In the genomic region with DNA sequence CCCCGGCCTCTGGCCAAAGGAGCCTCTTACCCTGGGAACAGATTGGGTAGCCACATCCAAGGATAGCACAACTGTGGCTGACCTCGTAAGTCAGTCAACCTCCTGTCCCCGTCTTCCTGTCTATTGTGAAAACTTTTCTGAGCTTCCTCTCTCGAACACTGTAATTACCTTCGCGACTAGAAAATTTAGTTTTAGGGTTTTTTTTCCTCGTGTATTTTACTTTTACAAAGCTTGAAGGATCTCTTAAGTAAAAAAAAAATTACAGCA, we compare ENCODE assay signal across 8 mouse cellular contexts. TPM values are rescaled to one million over a fixed set of nuclear protein-coding genes. Genes with fewer than 3 reads are reported as not detected.
DNase-seq lines count a peak whose midpoint lies in the region; ATAC-seq and TF ChIP-seq lines count a peak whose summit lies in the region.

No protein-coding gene starts in this region.

- no peak for DNase-seq in layer of hippocampus, adult 2 months (ENCODE audit: low spot score in 2 of 2)
- no peak for DNase-seq in layer of hippocampus, adult 9-10 months (ENCODE audit: low spot score)
- no peak for DNase-seq in embryonic facial prominence, embryonic 10.5 days (ENCODE audit: low spot score)
- peak; percentile 47 for DNase-seq in induced T-regulatory cell, adult 2 months (ENCODE audit: low read depth)
- DNase-seq in cerebellum, adult 9-11 months = no peak
- DNase-seq in cerebellum, adult 18-20 months = no peak

- no peaks in the 10 kb centered on the region for H3K9me3 ChIP-seq in embryonic facial prominence, embryonic 10.5 days
- H3K9me3 ChIP-seq in midbrain, embryonic 16.5 days (replicated peaks; ENCODE audit: control insufficient read depth, low read length, poor library complexity, severe bottlenecking) = no peaks in the 10 kb centered on the region

- peaks cover 40% of the 10 kb centered on the region for H3K36me3 ChIP-seq in embryonic facial prominence, embryonic 10.5 days (replicated peaks)
- H3K36me3 ChIP-seq in midbrain, embryonic 16.5 days (ENCODE audit: control insufficient read depth, insufficient read depth, low read length) = peaks cover 8% of the 10 kb centered on the region; the same call in 1 of the 2 replicates

- peak overlapping the region; percentile 97 for H3K4me2 ChIP-seq in midbrain, embryonic 16.5 days (ENCODE audit: low read length)

- peak overlapping the region; percentile 94 for H3K9ac ChIP-seq in midbrain, embryonic 16.5 days (ENCODE audit: low read depth, low read length)

- peak overlapping the region; percentile 92 for H3K4me3 ChIP-seq in layer of hippocampus, adult 2 months
- peak overlapping the region; percentile 69 for H3K4me3 ChIP-seq in embryonic facial prominence, embryonic 10.5 days
- H3K4me3 ChIP-seq in midbrain, embryonic 16.5 days (ENCODE audit: low read depth, low read length) = peak overlapping the region; percentile 96

- WGBS in embryonic facial prominence, embryonic 10.5 days = 2% methylated on average over 7 of the region's 7 CpGs
- WGBS in midbrain, embryonic 16.5 days = 5% methylated on average over 7 of the region's 7 CpGs

- peaks cover 8% of the 10 kb centered on the region for H3K4me1 ChIP-seq in embryonic facial prominence, embryonic 10.5 days
- H3K4me1 ChIP-seq in midbrain, embryonic 16.5 days (ENCODE audit: control insufficient read depth, insufficient read depth, low read length) = peaks cover 13% of the 10 kb centered on the region

- no peak for TF ChIP-seq CTCF in layer of hippocampus, adult 2 months (conservative IDR thresholded peaks at IDR 0.05)

- no peak for ATAC-seq in midbrain, embryonic 16.5 days
- no peak for ATAC-seq in megakaryocyte-erythroid progenitor cell, adult 5-6 weeks (replicated peaks; ENCODE audit: low FRiP score, low TSS enrichment, poor library complexity, severe bottlenecking)

- peak overlapping the region; percentile 83; the same call in 1 of the 2 replicates for H3K27ac ChIP-seq in layer of hippocampus, adult 2 months
- peak overlapping the region; percentile 82 for H3K27ac ChIP-seq in embryonic facial prominence, embryonic 10.5 days (replicated peaks)
- H3K27ac ChIP-seq in midbrain, embryonic 16.5 days (ENCODE audit: low read length) = no peak overlapping the region

- no peaks in the 10 kb centered on the region for H3K27me3 ChIP-seq in embryonic facial prominence, embryonic 10.5 days (replicated peaks; ENCODE audit: low read depth, poor library complexity, severe bottlenecking)
- no peaks in the 10 kb centered on the region for H3K27me3 ChIP-seq in midbrain, embryonic 16.5 days (ENCODE audit: control insufficient read depth, insufficient read depth, low read depth, low read length)

RNA-seq across cellular contexts. Expression of gene Rbm45, which starts 0.8 kb away (rescaled TPM):
- total RNA-seq in layer of hippocampus, adult 2 months (2021) = 10 to 100 TPM; 43.9 to 44.0 TPM
- 20.0 and 20.6 TPM in 2 replicates for polyA plus RNA-seq in embryonic facial prominence, embryonic 10.5 days (2016; fragmentation: Nextera tagmentation; extraction: Ambion mirVana)
- 17.4 and 17.6 TPM in 2 replicates for polyA plus RNA-seq in midbrain, embryonic 16.5 days (2015; fragmentation: Nextera tagmentation; extraction: Ambion mirVana)
- 21.0 and 27.1 TPM in 2 replicates for total RNA-seq in megakaryocyte-erythroid progenitor cell, adult 5-6 weeks (2014; fragmentation: Nextera tagmentation)
- 48.6 and 52.0 TPM in 2 replicates for total RNA-seq in megakaryocyte-erythroid progenitor cell, adult 5-6 weeks (2017)

RNA-seq across cellular contexts. Expression of gene Cyct, which starts 10.3 kb away (rescaled TPM):
- total RNA-seq in layer of hippocampus, adult 2 months (2021) = not detected
- not detected in 2 replicates for polyA plus RNA-seq in embryonic facial prominence, embryonic 10.5 days (2016; fragmentation: Nextera tagmentation; extraction: Ambion mirVana)
- 0.40 TPM in 1 of 2 replicates, not detected in the other for polyA plus RNA-seq in midbrain, embryonic 16.5 days (2015; fragmentation: Nextera tagmentation; extraction: Ambion mirVana)
- total RNA-seq in megakaryocyte-erythroid progenitor cell, adult 5-6 weeks (2014; fragmentation: Nextera tagmentation) = not detected in 2 replicates
- not detected in 2 replicates for total RNA-seq in megakaryocyte-erythroid progenitor cell, adult 5-6 weeks (2017)

RNA-seq across cellular contexts. Expression of gene Pde11a, which starts 32.0 kb away (rescaled TPM):
- total RNA-seq in layer of hippocampus, adult 2 months (2021) = 10 to 100 TPM; 16.3 to 16.4 TPM
- 0.50 and 0.99 TPM in 2 replicates for polyA plus RNA-seq in embryonic facial prominence, embryonic 10.5 days (2016; fragmentation: Nextera tagmentation; extraction: Ambion mirVana)
- polyA plus RNA-seq in midbrain, embryonic 16.5 days (2015; fragmentation: Nextera tagmentation; extraction: Ambion mirVana) = 0.54 and 0.77 TPM in 2 replicates
- not detected in 2 replicates for total RNA-seq in megakaryocyte-erythroid progenitor cell, adult 5-6 weeks (2014; fragmentation: Nextera tagmentation)
- total RNA-seq in megakaryocyte-erythroid progenitor cell, adult 5-6 weeks (2017) = not detected in 2 replicates

RNA-seq across cellular contexts. Expression of gene Osbpl6, which starts 35.7 kb away (rescaled TPM):
- 10 to 100 TPM; 59.0 to 63.3 TPM for total RNA-seq in layer of hippocampus, adult 2 months (2021)
- polyA plus RNA-seq in embryonic facial prominence, embryonic 10.5 days (2016; fragmentation: Nextera tagmentation; extraction: Ambion mirVana) = 13.5 and 15.4 TPM in 2 replicates
- polyA plus RNA-seq in midbrain, embryonic 16.5 days (2015; fragmentation: Nextera tagmentation; extraction: Ambion mirVana) = 23.1 and 28.7 TPM in 2 replicates
- total RNA-seq in megakaryocyte-erythroid progenitor cell, adult 5-6 weeks (2014; fragmentation: Nextera tagmentation) = not detected in 2 replicates
- not detected in 2 replicates for total RNA-seq in megakaryocyte-erythroid progenitor cell, adult 5-6 weeks (2017)

Comparison
In these comparisons a context has a peak if more than half of its experiments do, and no peak if none do; other contexts are left out.
1. RNA of gene Pde11a, which starts 32.0 kb away (total RNA-seq): 16.3 to 16.4 TPM in layer of hippocampus, adult 2 months; not detected in megakaryocyte-erythroid progenitor cell, adult 5-6 weeks; every median in the first group is over 10 times any median in the second.
2. Peak in every context shown above with its lines, with median percentiles within 50 percentile points of each other: H3K4me3 ChIP-seq.